Mouse (Mus musculus) limb, embryonic 11.5 days (tissue): Measurements from ENCODE around the gene Pspc1. TPM values are rescaled to one million over a fixed set of nuclear protein-coding genes. Genes with fewer than 3 reads are reported as not detected.
"Not testable (repeated sequence)": the region's sequence is repeated elsewhere in the genome, so short reads cannot be mapped to it uniquely, and the experiment has no call there.

Experiments
- ATAC-seq: fragments of 200-750 bp; cut with Nextera tagmentation; 2 replicates; pipeline ENCODE4 v1.8.0; 2017; ENCODE audit warnings: low read depth; ENCODE audit not compliant: insufficient number of reproducible peaks, low FRiP score, low TSS enrichment
- DNase-seq: peaks from one replicate; pipeline ENCODE4 v3.0.0-alpha.2; 2015; ENCODE audit warnings: low spot score
- H3K27ac ChIP-seq: fragments of 300-500 bp; sonication (generic); replicated peaks from 2 replicates; pipeline ENCODE4 v1.5.1; 2014; ENCODE audit warnings: low read depth, mild to moderate bottlenecking, low read length
- H3K27me3 ChIP-seq: fragments of 300-500 bp; sonication (generic); 2 replicates; pipeline ENCODE4 v1.6.1; 2014; ENCODE audit warnings: mild to moderate bottlenecking, low read length, mixed read lengths; ENCODE audit not compliant: control insufficient read depth, insufficient read depth
- H3K36me3 ChIP-seq: fragments of 300-500 bp; sonication (generic); 2 replicates; pipeline ENCODE4 v1.6.1; 2014; ENCODE audit warnings: mild to moderate bottlenecking, low read length, moderate library complexity, mixed read lengths; ENCODE audit not compliant: control insufficient read depth, insufficient read depth
- H3K4me1 ChIP-seq: fragments of 300-500 bp; sonication (generic); 2 replicates; pipeline ENCODE4 v1.6.1; 2014; ENCODE audit warnings: low read length, mixed read lengths; ENCODE audit not compliant: control insufficient read depth, insufficient read depth
- H3K4me2 ChIP-seq: fragments of 300-500 bp; sonication (generic); 2 replicates; pipeline ENCODE4 v1.6.1; 2014; ENCODE audit warnings: low read depth, mild to moderate bottlenecking, moderate library complexity; ENCODE audit not compliant: severe bottlenecking
- H3K4me3 ChIP-seq: fragments of 300-500 bp; sonication (generic); 2 replicates; pipeline ENCODE4 v1.5.1; 2014; ENCODE audit warnings: low read depth, low read length
- H3K9ac ChIP-seq: fragments of 300-500 bp; sonication (generic); 2 replicates; pipeline ENCODE4 v1.6.1; 2014; ENCODE audit warnings: mild to moderate bottlenecking, low read length
- H3K9me3 ChIP-seq: fragments of 300-500 bp; sonication (generic); 2 replicates; pipeline ENCODE4 v1.6.1; 2016; ENCODE audit warnings: low read length; ENCODE audit not compliant: control insufficient read depth
- WGBS: fragments of 180-500 bp; shearing (Covaris S2); extraction: QIAGEN DNeasy Blood & Tissue Kit; methylation state at CpG from one replicate; pipeline ENCODE4 v1.1.7; 2014; 5-methylcytosine and 5-hydroxymethylcytosine counted together
- polyA plus RNA-seq: library from polyadenylated mRNA; unstranded; fragments of >200 nt; fragmentation: Nextera tagmentation; extraction: Ambion mirVana; gene quantifications from 2 replicates; pipeline ENCODE4 v1.2.1, GENCODE M21; 2014

Pspc1 gene
- polyA plus RNA-seq, 1 experiment from 2014 or later = 54.0 TPM

GRCm38 (mm10) chr14:56793243-56793642 lies 15.1 kb upstream of the Pspc1 start:
- Histone ChIP-seq H3K9me3 (no peaks in the 10 kb centered on the region), H3K4me3 (no peak overlapping the region), H3K36me3 (peaks cover 15% of the 10 kb centered on the region; the same call in 1 of the 2 replicates), H3K4me1 (no peaks in the 10 kb centered on the region), H3K9ac (no peak overlapping the region), H3K27ac (no peak overlapping the region), H3K4me2 (no peak overlapping the region), H3K27me3 (no peaks in the 10 kb centered on the region)
- ATAC-seq (no peak), DNase-seq (peak; percentile 71)
- WGBS = 41% methylated on average over 2 of the region's 2 CpGs

GRCm38 (mm10) chr14:56784575-56784974 lies 6.5 kb upstream of the Pspc1 start:
- H3K9me3 ChIP-seq = no peaks in the 10 kb centered on the region
- H3K4me3 ChIP-seq = no peak overlapping the region
- no peak overlapping the region for H3K4me2 ChIP-seq
- H3K4me1 ChIP-seq = no peaks in the 10 kb centered on the region
- H3K9ac ChIP-seq = no peak overlapping the region
- H3K27me3 ChIP-seq = no peaks in the 10 kb centered on the region
- no peak overlapping the region for H3K27ac ChIP-seq
- ATAC-seq = no peak
- WGBS = 82% methylated on average over 1 of the region's 1 CpGs
- H3K36me3 ChIP-seq = no peaks in the 10 kb centered on the region
- no peak for DNase-seq

- Histone ChIP-seq H3K27ac (no peak overlapping the region), H3K4me2 (peak overlapping the region; percentile 77; the same call in 1 of the 2 replicates), H3K27me3 (no peaks in the 10 kb centered on the region), H3K9me3 (no peaks in the 10 kb centered on the region), H3K9ac (no peak overlapping the region), H3K4me1 (0 out of 2 replicates have a peak, but pooled peaks cover 4% of the 10 kb centered on the region), H3K36me3 (no peaks in the 10 kb centered on the region), H3K4me3 (peak overlapping the region; percentile 91; the same call in 1 of the 2 replicates)
- DNase-seq (no peak), ATAC-seq (peak; percentile 1; the same call in 1 of the 2 replicates)
- WGBS = 54% methylated on average over 3 of the region's 3 CpGs
Measured at GRCm38 (mm10) chr14:56778933-56779300, 801 bp upstream of the Pspc1 start.

- H3K9me3 ChIP-seq = no peaks in the 10 kb centered on the region
- H3K4me3 ChIP-seq = peak overlapping the region; percentile 91
- H3K36me3 ChIP-seq = no peaks in the 10 kb centered on the region
- 0 out of 2 replicates have a peak, but pooled peaks cover 4% of the 10 kb centered on the region for H3K4me1 ChIP-seq
- no peak for ATAC-seq
- peak overlapping the region; percentile 91 for H3K9ac ChIP-seq
- H3K27ac ChIP-seq = peak overlapping the region; percentile 90
- peak overlapping the region; percentile 77 for H3K4me2 ChIP-seq
- DNase-seq = peak; percentile 73
- no peaks in the 10 kb centered on the region for H3K27me3 ChIP-seq
- WGBS = under 1% methylated on average over 71 of the region's 71 CpGs
Measured at GRCm38 (mm10) chr14:56777360-56778136, 568 bp downstream of the Pspc1 start.

GRCm38 (mm10) chr14:56776571-56777238 lies 1.4 kb downstream of the Pspc1 start:
- DNase-seq = no peak
- 33% methylated on average over 11 of the region's 11 CpGs for WGBS
- peak overlapping the region; percentile 77 for H3K4me2 ChIP-seq
- no peaks in the 10 kb centered on the region for H3K9me3 ChIP-seq
- ATAC-seq = no peak
- H3K27me3 ChIP-seq = no peaks in the 10 kb centered on the region
- 0 out of 2 replicates have a peak, but pooled peaks cover 4% of the 10 kb centered on the region for H3K4me1 ChIP-seq
- no peak overlapping the region for H3K27ac ChIP-seq
- peak overlapping the region; percentile 91 for H3K4me3 ChIP-seq
- H3K9ac ChIP-seq = peak overlapping the region; percentile 91
- peaks cover 3% of the 10 kb centered on the region; the same call in 1 of the 2 replicates for H3K36me3 ChIP-seq

GRCm38 (mm10) chr14:56775416-56775815 lies 2.7 kb downstream of the Pspc1 start:
- H3K9ac ChIP-seq = no peak overlapping the region
- H3K27ac ChIP-seq = no peak overlapping the region
- H3K36me3 ChIP-seq = peaks cover 5% of the 10 kb centered on the region; the same call in 1 of the 2 replicates
- ATAC-seq (no peak), DNase-seq (no peak)
- no peak overlapping the region for H3K4me3 ChIP-seq
- no peaks in the 10 kb centered on the region for H3K27me3 ChIP-seq
- 0 out of 2 replicates have a peak, but pooled peaks cover 4% of the 10 kb centered on the region for H3K4me1 ChIP-seq
- no peaks in the 10 kb centered on the region for H3K9me3 ChIP-seq
- H3K4me2 ChIP-seq = no peak overlapping the region
- 80% methylated on average over 4 of the region's 4 CpGs for WGBS

GRCm38 (mm10) chr14:56766438-56766837 lies 11.7 kb downstream of the Pspc1 start:
- H3K9ac ChIP-seq, H3K9me3 ChIP-seq, ATAC-seq, H3K4me3 ChIP-seq, H3K4me1 ChIP-seq, DNase-seq, H3K27ac ChIP-seq, H3K4me2 ChIP-seq, H3K27me3 ChIP-seq, H3K36me3 ChIP-seq: not testable (repeated sequence)
- WGBS = 84% methylated on average over 2 of the region's 2 CpGs

- ATAC-seq, H3K4me3 ChIP-seq, H3K9ac ChIP-seq, H3K9me3 ChIP-seq, H3K27me3 ChIP-seq, H3K27ac ChIP-seq, DNase-seq, H3K4me2 ChIP-seq, H3K4me1 ChIP-seq: not testable (repeated sequence)
- peaks cover 12% of the 10 kb centered on the region for H3K36me3 ChIP-seq
- 96% methylated on average over 3 of the region's 3 CpGs for WGBS
Measured at GRCm38 (mm10) chr14:56765117-56765516, 13.0 kb downstream of the Pspc1 start.
